Mouse (Mus musculus) heart, embryonic 16.5 days (tissue): ENCODE measurements around the gene Hist1h4a. TPM values are rescaled to one million over a fixed set of nuclear protein-coding genes. Genes with fewer than 3 reads are reported as not detected.

Source experiments
- ATAC-seq: fragments of 200-750 bp; cut with Nextera tagmentation; replicated peaks from 2 replicates; pipeline ENCODE4 v1.8.0; 2017; ENCODE audit warnings: moderate number of reproducible peaks; ENCODE audit not compliant: insufficient read depth, low FRiP score; ENCODE audit errors: extremely low read depth
- H3K27ac ChIP-seq: fragments of 300-500 bp; sonication (generic); 2 replicates; pipeline ENCODE4 v1.5.1; 2014; ENCODE audit warnings: mild to moderate bottlenecking, low read length, control low read depth, moderate library complexity
- H3K27me3 ChIP-seq: fragments of 300-500 bp; sonication (generic); 2 replicates; pipeline ENCODE4 v1.6.1; 2014; ENCODE audit warnings: low read length, mixed read lengths; ENCODE audit not compliant: control insufficient read depth, insufficient read depth
- H3K36me3 ChIP-seq: fragments of 300-500 bp; sonication (generic); 2 replicates; pipeline ENCODE4 v1.6.1; 2014; ENCODE audit not compliant: control insufficient read depth, insufficient read depth
- H3K4me1 ChIP-seq: fragments of 300-500 bp; sonication (generic); 2 replicates; pipeline ENCODE4 v1.6.1; 2014; ENCODE audit warnings: low read length, mixed read lengths; ENCODE audit not compliant: control insufficient read depth, insufficient read depth
- H3K4me2 ChIP-seq: fragments of 300-500 bp; sonication (generic); 2 replicates; pipeline ENCODE4 v1.6.1; 2014; ENCODE audit warnings: low read depth, mild to moderate bottlenecking, control low read depth, low read length
- H3K4me3 ChIP-seq: fragments of 300-500 bp; sonication (generic); 2 replicates; pipeline ENCODE4 v1.5.1; 2014; ENCODE audit warnings: mild to moderate bottlenecking, control low read depth, low read length
- H3K9ac ChIP-seq: fragments of 300-500 bp; sonication (generic); 2 replicates; pipeline ENCODE4 v1.6.1; 2014; ENCODE audit warnings: low read length, control low read depth
- H3K9me3 ChIP-seq: fragments of 300-500 bp; sonication (generic); replicated peaks from 2 replicates; pipeline ENCODE4 v1.6.1; 2016; ENCODE audit warnings: low read length; ENCODE audit not compliant: control insufficient read depth
- WGBS: fragments of 180-500 bp; shearing (Covaris S2); extraction: QIAGEN DNeasy Blood & Tissue Kit; methylation state at CpG from one replicate; pipeline ENCODE4 v1.1.7; 2014; 5-methylcytosine and 5-hydroxymethylcytosine counted together
- polyA plus RNA-seq: library from polyadenylated mRNA; unstranded; fragments of >200 nt; fragmentation: Nextera tagmentation; extraction: Ambion mirVana; gene quantifications from 2 replicates; pipeline ENCODE4 v1.2.1, GENCODE M21; 2015

Hist1h4a gene
- polyA plus RNA-seq, result 0.32 TPM in 1 of 2 replicates, not detected in the other

GRCm38 (mm10) chr13:23760972-23761864 is at the start of gene Hist1h4a:
Gene Hist1h4a, minus strand, starts transcription at chr13:23761230.
- peak within 1 kb of the TSS; percentile 89 for H3K4me2 ChIP-seq
- H3K9ac ChIP-seq, result peak within 1 kb of the TSS; percentile 76
- H3K9me3 ChIP-seq, result no peaks in the 10 kb centered on the region
- H3K4me3 ChIP-seq, result peak within 1 kb of the TSS; percentile 76
- H3K36me3 ChIP-seq, result no peaks in the 10 kb centered on the region
- ATAC-seq, result peak; percentile 77
- peak within 1 kb of the TSS; percentile 96 for H3K27ac ChIP-seq
- whole genome bisulfite sequencing, result under 1% methylated on average over 65 of the region's 72 CpGs
- H3K27me3 ChIP-seq, result no peaks in the 10 kb centered on the region
- H3K4me1 ChIP-seq, result peaks cover 22% of the 10 kb centered on the region

DNA sequence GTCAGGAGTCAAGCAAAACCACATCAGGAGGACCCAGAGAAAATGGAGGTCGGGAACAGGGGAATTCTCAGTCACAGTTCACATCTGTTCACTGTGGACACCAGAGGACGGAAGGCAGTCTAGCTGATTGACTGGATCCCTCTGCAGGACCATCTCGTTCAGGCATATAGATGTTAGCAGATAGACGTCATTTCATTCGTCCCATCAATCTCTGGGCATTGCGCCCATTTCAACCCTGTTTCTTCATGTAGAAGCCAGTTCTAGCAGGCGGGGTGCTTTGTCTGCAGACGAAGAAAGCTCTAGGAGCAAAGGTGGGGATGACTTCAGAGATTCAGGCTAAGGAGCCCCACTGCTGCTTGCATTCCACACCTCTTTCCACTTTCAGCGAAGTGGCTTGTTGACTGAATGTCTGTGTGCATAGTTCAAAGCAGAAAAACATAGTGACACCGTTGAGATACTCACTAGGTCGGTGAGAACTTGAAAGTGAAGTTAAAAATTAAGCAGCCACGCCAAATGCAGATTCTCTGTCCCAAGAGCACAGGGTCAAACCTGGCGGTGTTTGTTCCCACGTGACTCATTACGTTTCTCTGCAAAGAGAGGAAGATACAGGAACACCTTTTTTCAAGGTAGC is 45.5 kb upstream of the Hist1h4a start, which contains the start of gene Slc17a2:
Slc17a2 (plus strand) TSS at position 572 of the 631 bp plus-strand sequence.
- 68% methylated on average over 15 of the region's 15 CpGs for WGBS
- H3K4me1 ChIP-seq, result no peaks in the 10 kb centered on the region
- H3K36me3 ChIP-seq, result no peaks in the 10 kb centered on the region
- no peaks in the 10 kb centered on the region for H3K9me3 ChIP-seq
- no peaks in the 10 kb centered on the region for H3K27me3 ChIP-seq
- ATAC-seq, result no peak
- no peak within 1 kb of the TSS for H3K9ac ChIP-seq
- no peak within 1 kb of the TSS for H3K4me2 ChIP-seq
- no peak within 1 kb of the TSS for H3K4me3 ChIP-seq
- H3K27ac ChIP-seq, result no peak within 1 kb of the TSS

DNA sequence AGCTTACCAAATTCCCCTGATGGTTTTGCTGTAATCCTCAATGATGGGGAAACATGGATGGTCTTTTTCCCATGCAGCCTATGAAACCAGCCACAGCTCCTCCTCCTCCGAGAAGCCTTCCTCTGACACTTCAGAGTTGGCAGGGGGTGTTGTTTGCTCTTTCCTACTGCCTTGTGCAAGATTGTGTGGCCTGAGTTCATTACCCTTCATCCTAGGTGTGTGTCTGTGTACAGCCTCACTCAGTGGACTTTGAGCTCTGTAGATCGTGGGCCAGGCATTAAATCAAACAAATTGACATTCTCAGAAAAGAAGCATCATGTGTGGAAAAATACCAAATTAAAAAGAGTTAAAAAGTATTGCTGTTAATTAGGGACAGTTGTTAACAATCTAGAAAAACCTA is 43.5 kb upstream of the Hist1h4a start:
- H3K4me3 ChIP-seq, result no peak overlapping the region
- 85% methylated on average over 2 of the region's 2 CpGs for WGBS
- H3K4me1 ChIP-seq, result no peaks in the 10 kb centered on the region
- H3K9me3 ChIP-seq, result no peaks in the 10 kb centered on the region
- no peak overlapping the region for H3K27ac ChIP-seq
- no peak overlapping the region for H3K9ac ChIP-seq
- no peaks in the 10 kb centered on the region for H3K27me3 ChIP-seq
- H3K36me3 ChIP-seq, result no peaks in the 10 kb centered on the region
- no peak overlapping the region for H3K4me2 ChIP-seq
- no peak for ATAC-seq

GRCm38 (mm10) chr13:23799405-23799804 is 38.4 kb upstream of the Hist1h4a start:
- no peaks in the 10 kb centered on the region for H3K36me3 ChIP-seq
- no peaks in the 10 kb centered on the region for H3K9me3 ChIP-seq
- no peaks in the 10 kb centered on the region for H3K27me3 ChIP-seq
- no peak overlapping the region for H3K4me3 ChIP-seq
- no peak overlapping the region for H3K27ac ChIP-seq
- WGBS, result 71% methylated on average over 5 of the region's 5 CpGs
- ATAC-seq, result no peak
- H3K9ac ChIP-seq, result no peak overlapping the region
- H3K4me1 ChIP-seq, result no peaks in the 10 kb centered on the region
- H3K4me2 ChIP-seq, result no peak overlapping the region

DNA sequence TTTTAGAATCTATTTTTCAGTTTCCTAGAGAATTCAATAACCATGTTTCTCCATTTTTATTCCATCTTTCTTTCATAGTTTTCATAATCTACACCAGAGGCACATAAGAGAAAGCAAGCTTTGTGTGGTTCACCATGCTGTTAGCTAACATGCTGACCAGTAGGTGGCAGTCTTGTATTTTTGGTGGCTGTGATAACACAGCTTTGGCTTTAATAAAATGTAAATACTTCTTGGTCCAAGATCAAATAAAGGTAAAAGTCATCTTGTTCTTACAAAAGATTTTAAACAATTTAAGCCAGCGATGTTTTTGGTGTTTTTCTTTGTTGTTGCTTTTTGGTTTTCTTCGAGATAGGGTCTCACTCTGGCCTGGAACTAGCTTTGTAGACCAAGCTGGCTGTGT is 31.5 kb upstream of the Hist1h4a start:
- Histone ChIP-seq H3K4me2 (no peak overlapping the region), H3K27me3 (no peaks in the 10 kb centered on the region), H3K36me3 (no peaks in the 10 kb centered on the region), H3K4me3 (no peak overlapping the region), H3K9me3 (no peaks in the 10 kb centered on the region), H3K4me1 (no peaks in the 10 kb centered on the region), H3K27ac (no peak overlapping the region), H3K9ac (no peak overlapping the region)
- WGBS, result 40% methylated on average over 2 of the region's 2 CpGs
- no peak for ATAC-seq

DNA sequence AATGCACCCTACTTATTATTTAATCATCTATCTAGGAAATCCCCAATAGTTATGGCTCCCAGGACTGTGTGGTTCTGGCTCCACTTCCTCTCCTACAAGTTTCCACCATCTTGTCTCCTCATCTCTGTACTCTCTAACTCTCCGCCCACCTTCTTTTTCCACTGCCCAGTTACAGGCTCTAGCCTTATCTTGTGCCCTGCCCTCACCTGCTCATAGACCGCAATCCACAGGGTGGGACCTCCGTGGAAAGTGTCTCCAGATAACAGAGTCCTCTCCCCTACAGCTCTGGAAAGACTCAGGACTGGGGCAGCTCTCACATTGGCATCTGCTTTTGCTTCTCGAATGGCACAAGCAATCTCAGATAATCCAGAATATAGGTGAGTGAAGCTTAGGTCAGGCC is 18.0 kb upstream of the Hist1h4a start:
- Histone ChIP-seq H3K4me2 (no peak overlapping the region), H3K27ac (no peak overlapping the region), H3K27me3 (no peaks in the 10 kb centered on the region), H3K9me3 (no peaks in the 10 kb centered on the region), H3K9ac (no peak overlapping the region), H3K4me1 (no peaks in the 10 kb centered on the region), H3K36me3 (no peaks in the 10 kb centered on the region), H3K4me3 (no peak overlapping the region)
- ATAC-seq, result no peak
- 61% methylated on average over 4 of the region's 4 CpGs for WGBS

GRCm38 (mm10) chr13:23778339-23778738 is 17.3 kb upstream of the Hist1h4a start:
- ATAC-seq, result no peak
- no peaks in the 10 kb centered on the region for H3K36me3 ChIP-seq
- H3K4me2 ChIP-seq, result no peak overlapping the region
- H3K4me1 ChIP-seq, result no peaks in the 10 kb centered on the region
- 92% methylated on average over 7 of the region's 7 CpGs for WGBS
- H3K27me3 ChIP-seq, result no peaks in the 10 kb centered on the region
- no peaks in the 10 kb centered on the region for H3K9me3 ChIP-seq
- no peak overlapping the region for H3K4me3 ChIP-seq
- no peak overlapping the region for H3K27ac ChIP-seq
- no peak overlapping the region for H3K9ac ChIP-seq

DNA sequence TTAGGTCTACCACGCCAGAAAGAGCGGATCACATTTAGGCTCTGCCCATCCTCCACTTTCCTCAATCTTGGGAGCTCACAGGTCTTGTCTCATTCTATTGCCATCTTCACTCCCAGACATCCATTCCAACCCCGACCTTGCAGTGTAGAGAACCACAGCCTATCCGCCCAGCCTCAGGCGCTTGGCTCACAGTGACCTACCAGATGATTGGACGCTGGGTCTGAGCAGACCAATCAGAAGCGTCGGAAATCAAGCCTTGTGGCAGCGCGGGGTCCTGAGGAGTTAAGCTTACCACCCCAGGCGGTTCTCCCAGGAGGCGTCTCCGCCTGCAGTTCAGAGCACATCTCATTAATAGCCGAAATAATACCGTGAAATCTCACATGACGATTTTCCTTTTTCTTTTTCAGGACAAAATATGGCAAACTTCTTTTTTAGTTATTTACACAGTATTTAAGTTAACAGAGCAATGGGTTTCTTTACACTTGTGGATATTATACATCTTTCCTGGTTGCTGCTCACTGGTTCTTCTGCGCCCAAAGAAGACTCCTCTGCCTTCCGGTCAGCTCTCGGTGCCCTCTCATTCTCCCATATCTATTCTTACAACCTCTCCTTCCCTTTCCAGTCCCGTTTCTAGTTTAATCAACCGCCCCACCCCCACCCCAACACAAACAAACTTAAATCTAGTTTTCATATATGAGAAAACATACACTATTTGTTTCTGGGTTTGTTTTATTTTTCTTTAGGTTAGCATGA is 11.7 kb upstream of the Hist1h4a start:
- no peaks in the 10 kb centered on the region for H3K36me3 ChIP-seq
- WGBS, result 18% methylated on average over 21 of the region's 21 CpGs
- H3K27me3 ChIP-seq, result no peaks in the 10 kb centered on the region
- peak; percentile 89 for ATAC-seq
- peaks cover 11% of the 10 kb centered on the region; the same call in 1 of the 2 replicates for H3K4me1 ChIP-seq
- no peaks in the 10 kb centered on the region for H3K9me3 ChIP-seq
- H3K27ac ChIP-seq, result no peak overlapping the region
- H3K4me3 ChIP-seq, result peak overlapping the region; percentile 36
- H3K9ac ChIP-seq, result peak overlapping the region; percentile 46
- peak overlapping the region; percentile 61 for H3K4me2 ChIP-seq
